Comparison of ENCODE assay signal across 14 mouse cellular contexts in the genomic region with DNA sequence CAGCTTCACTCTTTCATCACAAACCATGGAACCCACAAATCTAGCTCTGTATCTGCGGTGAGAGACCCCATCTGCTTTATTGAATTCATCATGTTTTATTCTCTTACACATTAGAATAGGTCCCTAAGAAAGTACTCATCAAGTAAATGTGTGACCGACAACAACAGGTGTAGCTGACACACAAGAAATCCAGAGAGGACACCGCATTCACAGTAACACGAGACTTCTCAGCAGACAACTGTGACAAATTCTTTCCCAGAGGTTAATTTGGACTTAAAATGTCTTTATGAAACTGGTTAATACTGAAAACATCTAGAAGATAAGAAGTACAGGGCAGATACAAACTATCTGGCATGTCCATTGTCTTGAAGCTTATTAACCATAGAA.
DNase-seq lines count a peak whose midpoint lies in the region; ATAC-seq and TF ChIP-seq lines count a peak whose summit lies in the region.
"Had no signal": no experiment of that assay in that cellular context is flagged by ENCODE, and none has a peak within 500 bp of the region (broad histone marks: within the 10 kb centered on the region; RNA-seq: fewer than 3 reads in every experiment).

No protein-coding gene starts in this region.

- H3K4me2 ChIP-seq in embryonic facial prominence, embryonic 14.5 days (ENCODE audit: low read depth, low read length), result no peak overlapping the region
- no peak overlapping the region for H3K4me2 ChIP-seq in limb, embryonic 14.5 days (replicated peaks; ENCODE audit: low read depth, low read length, severe bottlenecking)
- H3K4me2 ChIP-seq: embryonic facial prominence, embryonic 13.5 days; forebrain, embryonic 13.5 days; forebrain, embryonic 15.5 days had no signal

- no peak overlapping the region for H3K4me3 ChIP-seq in embryonic facial prominence, embryonic 14.5 days (ENCODE audit: low read depth, low read length)
- H3K4me3 ChIP-seq in embryonic facial prominence, embryonic 10.5 days, result no peak overlapping the region
- H3K4me3 ChIP-seq in limb, embryonic 14.5 days (replicated peaks; ENCODE audit: low read length), result no peak overlapping the region
- H3K4me3 ChIP-seq in limb, embryonic 10.5 days, result no peak overlapping the region
- H3K4me3 ChIP-seq: embryonic facial prominence, embryonic 13.5 days; forebrain, embryonic 13.5 days; forebrain, embryonic 15.5 days had no signal

- no peaks in the 10 kb centered on the region for H3K4me1 ChIP-seq in embryonic facial prominence, embryonic 14.5 days (ENCODE audit: control insufficient read depth, insufficient read depth, low read length)
- no peaks in the 10 kb centered on the region for H3K4me1 ChIP-seq in embryonic facial prominence, embryonic 10.5 days
- no peaks in the 10 kb centered on the region for H3K4me1 ChIP-seq in limb, embryonic 14.5 days (ENCODE audit: control insufficient read depth, insufficient read depth, low read length)
- no peaks in the 10 kb centered on the region for H3K4me1 ChIP-seq in limb, embryonic 10.5 days
- H3K4me1 ChIP-seq: embryonic facial prominence, embryonic 13.5 days; forebrain, embryonic 13.5 days; forebrain, embryonic 15.5 days had no signal

- H3K27ac ChIP-seq in embryonic facial prominence, embryonic 14.5 days (replicated peaks; ENCODE audit: low read depth, low read length), result no peak overlapping the region
- H3K27ac ChIP-seq in embryonic facial prominence, embryonic 10.5 days (replicated peaks), result no peak overlapping the region
- no peak overlapping the region for H3K27ac ChIP-seq in limb, embryonic 14.5 days (replicated peaks; ENCODE audit: low read depth, low read length)
- H3K27ac ChIP-seq in limb, embryonic 10.5 days, result no peak overlapping the region
- H3K27ac ChIP-seq: embryonic facial prominence, embryonic 13.5 days; forebrain, embryonic 13.5 days; forebrain, embryonic 15.5 days had no signal

- H3K36me3 ChIP-seq in embryonic facial prominence, embryonic 14.5 days (ENCODE audit: control insufficient read depth, insufficient read depth, low read length), result no peaks in the 10 kb centered on the region
- H3K36me3 ChIP-seq in embryonic facial prominence, embryonic 10.5 days (replicated peaks), result no peaks in the 10 kb centered on the region
- H3K36me3 ChIP-seq in limb, embryonic 14.5 days (ENCODE audit: control insufficient read depth, insufficient read depth, low read length), result no peaks in the 10 kb centered on the region
- no peaks in the 10 kb centered on the region for H3K36me3 ChIP-seq in limb, embryonic 10.5 days
- H3K36me3 ChIP-seq: embryonic facial prominence, embryonic 13.5 days; forebrain, embryonic 15.5 days had no signal

- H3K9me3 ChIP-seq in embryonic facial prominence, embryonic 14.5 days (ENCODE audit: control insufficient read depth, low read length), result no peaks in the 10 kb centered on the region
- no peaks in the 10 kb centered on the region for H3K9me3 ChIP-seq in embryonic facial prominence, embryonic 10.5 days
- no peaks in the 10 kb centered on the region for H3K9me3 ChIP-seq in limb, embryonic 14.5 days (ENCODE audit: control insufficient read depth, low read length)
- no peaks in the 10 kb centered on the region for H3K9me3 ChIP-seq in limb, embryonic 10.5 days (replicated peaks)
- H3K9me3 ChIP-seq: embryonic facial prominence, embryonic 13.5 days; forebrain, embryonic 13.5 days; forebrain, embryonic 15.5 days had no signal

- no peak for ATAC-seq in embryonic facial prominence, embryonic 14.5 days (ENCODE audit: low read depth)
- ATAC-seq in limb, embryonic 14.5 days (ENCODE audit: low FRiP score, low read depth), result peak; percentile 50; the same call in 1 of the 2 replicates
- ATAC-seq: forebrain, embryonic 13.5 days; forebrain, embryonic 15.5 days; forebrain, postnatal 0 days had no signal

- H3K9ac ChIP-seq in embryonic facial prominence, embryonic 14.5 days (ENCODE audit: low read depth, low read length), result no peak overlapping the region
- H3K9ac ChIP-seq in limb, embryonic 14.5 days (ENCODE audit: low read depth, low read length, severe bottlenecking), result no peak overlapping the region
- H3K9ac ChIP-seq: embryonic facial prominence, embryonic 13.5 days; forebrain, embryonic 13.5 days; forebrain, embryonic 15.5 days; forebrain, postnatal 0 days had no signal

- WGBS in embryonic facial prominence, embryonic 14.5 days, result 80% methylated on average over 4 of the region's 4 CpGs
- 88% methylated on average over 4 of the region's 4 CpGs for WGBS in embryonic facial prominence, embryonic 10.5 days
- WGBS in limb, embryonic 14.5 days, result 88% methylated on average over 4 of the region's 4 CpGs
- 91% methylated on average over 4 of the region's 4 CpGs for WGBS in limb, embryonic 10.5 days

- DNase-seq in embryonic facial prominence, embryonic 14.5 days (ENCODE audit: low spot score), result peak; percentile 47
- DNase-seq in embryonic facial prominence, embryonic 10.5 days (ENCODE audit: low spot score), result no peak
- peak; percentile 23 for DNase-seq in limb, embryonic 14.5 days (ENCODE audit: low spot score)
- DNase-seq in limb, embryonic 10.5 days (ENCODE audit: low spot score), result no peak
- no peak for DNase-seq in gastrocnemius, postnatal 4 days (ENCODE audit: low spot score in 2 of 2)
- DNase-seq: adrenal gland, adult 2 months; adrenal gland, postnatal 10 days; adrenal gland, postnatal 25 days; B cell, adult 2 months; cerebellum, adult 9-10 months; forebrain, postnatal 0 days had no signal

- TF ChIP-seq POLR2A in limb, embryonic 14.5 days (IDR thresholded peaks at IDR 0.05; ENCODE audit: borderline replicate concordance, extremely low read depth, insufficient read depth, insufficient read length), result no peak

- no peaks in the 10 kb centered on the region for H3K27me3 ChIP-seq in embryonic facial prominence, embryonic 14.5 days (replicated peaks; ENCODE audit: control insufficient read depth, insufficient read depth, low read length)
- no peaks in the 10 kb centered on the region for H3K27me3 ChIP-seq in embryonic facial prominence, embryonic 10.5 days (replicated peaks; ENCODE audit: low read depth, poor library complexity, severe bottlenecking)
- no peaks in the 10 kb centered on the region for H3K27me3 ChIP-seq in limb, embryonic 14.5 days (ENCODE audit: control insufficient read depth, insufficient read depth, low read length)
- H3K27me3 ChIP-seq in limb, embryonic 10.5 days (ENCODE audit: low read depth, poor library complexity, severe bottlenecking), result no peaks in the 10 kb centered on the region
- H3K27me3 ChIP-seq: embryonic facial prominence, embryonic 13.5 days; forebrain, embryonic 13.5 days; forebrain, embryonic 15.5 days had no signal

Comparison
In these comparisons a context has a peak if more than half of its experiments do, and no peak if none do; other contexts are left out.
1. DNase-seq: peak in embryonic facial prominence, embryonic 14.5 days (single experiment) and limb, embryonic 14.5 days (single experiment); none in embryonic facial prominence, embryonic 10.5 days (single experiment), limb, embryonic 10.5 days (single experiment) and gastrocnemius, postnatal 4 days (0 of 2).